Mouse (Mus musculus) gonadal fat pad, adult 2 months (tissue): ENCODE results near the gene Vwa3a. TPM values are rescaled to one million over a fixed set of nuclear protein-coding genes. Genes with fewer than 3 reads are reported as not detected.

ENCODE experiments used
- DNase-seq: peaks from one replicate; pipeline ENCODE4 v3.0.0-alpha.2; 2012; ENCODE audit warnings: low read depth
- polyA plus RNA-seq: library from polyadenylated mRNA; depleted of rRNA; stranded (reverse); fragments of >200 nt; gene quantifications from 2 replicates; pipeline ENCODE4 v1.2.3, GENCODE M21; 2012; rRNA removed

Vwa3a gene
- polyA plus RNA-seq, 1 experiment: 4.1 TPM

GRCm38 (mm10) chr7:120836361-120836760 is 97.2 kb downstream of the Vwa3a start:
- DNase-seq: no peak

GRCm38 (mm10) chr7:120838436-120839160 is 99.5 kb downstream of the Vwa3a start:
- no peak for DNase-seq

GRCm38 (mm10) chr7:120839786-120840185 is 100.7 kb downstream of the Vwa3a start:
- DNase-seq: no peak

GRCm38 (mm10) chr7:120842345-120843036 is 103.4 kb downstream of the Vwa3a start, which contains the start of gene Eef2k:
TSS of gene Eef2k (plus strand) at chr7:120842831.
- DNase-seq: no peak

GRCm38 (mm10) chr7:120843037-120843621 is 104.0 kb downstream of the Vwa3a start:
- no peak for DNase-seq

- no peak for DNase-seq
Measured at GRCm38 (mm10) chr7:120843852-120844435, 104.8 kb downstream of the Vwa3a start.

DNA sequence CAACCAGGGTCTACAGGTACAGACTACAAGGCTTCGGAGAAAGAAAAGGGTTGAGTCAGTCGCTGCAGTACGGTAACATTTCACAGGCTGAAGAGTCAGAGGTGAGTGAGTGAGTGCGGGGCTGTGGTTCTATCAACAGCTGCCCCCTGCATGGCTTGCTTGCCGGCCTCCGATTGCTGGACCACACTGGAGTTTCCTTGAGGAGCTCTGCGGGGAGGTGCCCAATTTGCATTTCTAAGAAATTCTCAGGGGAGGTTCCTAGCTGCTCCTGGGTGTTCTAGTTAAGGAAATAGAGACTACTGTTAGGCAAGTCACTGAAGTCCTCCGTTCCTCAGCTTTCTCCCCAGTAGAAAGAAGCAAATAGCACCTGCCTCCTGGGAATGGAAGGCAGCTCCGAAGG is 105.6 kb downstream of the Vwa3a start:
- no peak for DNase-seq

DNA sequence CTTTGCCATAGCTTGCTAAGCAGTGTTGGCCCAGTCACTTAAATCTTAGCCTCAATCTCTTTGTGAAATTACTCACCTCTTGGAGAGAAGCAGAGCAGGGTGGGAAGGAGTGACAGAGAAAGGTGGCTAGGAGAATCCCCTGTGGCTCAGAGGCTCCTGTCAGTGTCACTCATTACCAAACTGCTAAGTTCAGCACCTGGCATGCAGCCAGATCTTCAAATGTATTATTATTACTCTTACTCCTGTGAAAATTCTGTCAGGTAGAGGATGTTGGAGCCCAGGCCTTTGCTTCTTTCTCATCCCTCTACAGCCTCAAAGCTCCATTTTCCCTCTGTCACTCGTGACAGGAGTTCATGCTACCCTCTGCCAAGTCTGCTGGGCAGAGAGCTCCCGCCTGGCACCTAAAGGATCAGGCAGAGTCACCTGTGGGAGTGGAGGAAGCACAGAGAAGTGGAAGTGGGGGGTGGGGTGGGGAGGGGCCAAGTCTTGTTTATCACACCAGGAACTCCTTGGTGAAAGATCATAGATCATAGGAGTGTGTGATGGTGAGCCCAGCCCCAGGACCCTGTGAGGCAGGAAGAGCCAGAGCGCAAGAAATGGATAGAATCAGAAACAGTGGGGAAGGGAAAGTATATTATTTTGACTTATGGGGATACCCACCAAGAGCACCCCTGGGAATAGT is 109.9 kb downstream of the Vwa3a start:
- no peak for DNase-seq

GRCm38 (mm10) chr7:120850165-120850564 is 111.0 kb downstream of the Vwa3a start:
- DNase-seq: no peak

Other genes starting within 250 kb of the Vwa3a start
- 98.4 and 103 TPM in 2 replicates for gene Uqcrc2, start 104.1 kb upstream of the Vwa3a start, polyA plus RNA-seq
- gene Pdzd9, start 69.0 kb upstream of the Vwa3a start, polyA plus RNA-seq: 0.08 and 0.27 TPM in 2 replicates
- gene Mosmo, start 61.7 kb upstream of the Vwa3a start, polyA plus RNA-seq: 21.2 and 21.6 TPM in 2 replicates
- gene Gm5737, start 73.0 kb downstream of the Vwa3a start, polyA plus RNA-seq: 3.2 and 3.6 TPM in 2 replicates
- gene Eef2k, start 103.5 kb downstream of the Vwa3a start, polyA plus RNA-seq: 25.5 and 25.6 TPM in 2 replicates
- gene Polr3e, start 178.4 kb downstream of the Vwa3a start, polyA plus RNA-seq: 27.2 and 27.4 TPM in 2 replicates
- 37.0 and 45.4 TPM in 2 replicates for gene Cdr2, start 243.0 kb downstream of the Vwa3a start, polyA plus RNA-seq
- gene Mfsd13b, start 243.2 kb downstream of the Vwa3a start, polyA plus RNA-seq: 0.85 and 1.00 TPM in 2 replicates